Mouse (Mus musculus) thymus, postnatal 25 days (tissue): ENCODE measurements at regions not wholly inside any gene's neighbourhood (a gene's known extent, or its start where the extent isn't known, plus 50 kb on each side); places are given as distances from the start of the nearest gene placed in this dataset.
A peak's percentile ranks its signal among the peaks of the same experiment; 100 is the strongest.
"Not testable (repeated sequence)": the region's sequence is repeated elsewhere in the genome, so short reads cannot be mapped to it uniquely, and the experiment has no call there.

Experiments
- DNase-seq: peaks from one replicate; pipeline ENCODE4 v3.0.0; 2022

DNA sequence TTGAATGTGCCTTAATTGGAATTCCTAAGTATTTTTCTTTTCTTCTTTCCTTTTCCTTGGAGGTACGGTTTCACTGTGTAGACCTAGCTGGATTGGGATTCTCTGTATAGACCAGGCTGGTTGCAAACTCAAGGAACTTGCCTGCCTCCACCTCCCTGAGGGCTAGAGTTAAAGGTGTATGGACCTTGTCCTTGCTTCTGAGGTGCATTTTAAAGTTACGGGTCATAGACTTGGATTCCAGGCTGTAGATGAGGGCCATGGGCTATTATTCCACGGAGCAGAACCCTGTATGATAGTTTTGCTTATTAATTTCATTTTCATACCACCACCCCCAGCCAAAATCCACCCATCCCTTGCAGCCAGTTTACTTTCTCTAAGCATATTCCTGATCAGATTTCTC lies 50.7 kb upstream of the Wdr26 start:
- DNase-seq: no peak

DNA sequence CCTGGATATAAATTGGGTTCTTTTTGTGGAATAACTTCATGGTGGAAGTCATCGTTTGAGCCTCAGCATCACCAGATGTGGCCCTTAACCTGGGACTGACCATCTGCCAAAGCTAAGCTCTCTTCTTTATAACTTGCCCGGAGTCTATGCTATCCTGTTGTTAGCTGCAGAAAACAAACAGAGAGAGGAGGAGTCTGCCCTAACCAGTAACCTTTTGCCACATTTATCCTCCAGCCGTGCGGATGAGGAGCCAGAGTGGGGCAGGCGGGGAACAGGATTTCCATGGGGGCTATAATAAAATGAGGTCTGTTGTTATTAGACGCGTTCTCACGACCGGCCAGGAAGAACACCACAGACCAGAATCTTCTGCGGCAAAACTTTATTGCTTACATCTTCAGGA lies 51.4 kb upstream of the Wdr26 start:
- no peak for DNase-seq

- not testable (repeated sequence) for DNase-seq
Observed at GRCm38 (mm10) chr1:181270469-181270868, 58.7 kb upstream of the Wdr26 start.

GRCm38 (mm10) chr1:181271164-181271563 lies 59.4 kb upstream of the Wdr26 start:
- no peak for DNase-seq

DNA sequence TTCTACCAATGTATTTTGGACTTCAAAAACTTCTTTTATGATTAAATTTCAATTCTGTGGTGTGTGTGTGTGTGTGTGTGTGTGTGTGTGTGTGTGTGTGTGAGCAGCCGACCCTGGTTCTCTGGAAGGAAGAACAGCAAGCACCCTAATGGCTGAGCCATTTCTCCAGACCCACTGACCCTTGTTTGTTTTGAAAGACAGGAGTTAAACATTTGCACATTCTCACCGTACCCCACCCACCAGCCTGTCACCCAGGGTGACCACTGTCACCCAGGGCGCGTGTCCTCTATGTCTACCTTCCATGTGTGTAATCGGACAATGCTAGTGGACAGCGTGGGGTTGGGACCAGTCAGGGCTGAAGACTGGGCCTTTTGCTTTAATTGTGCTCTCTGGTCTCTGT lies 60.0 kb upstream of the Wdr26 start:
- no peak for DNase-seq

DNA sequence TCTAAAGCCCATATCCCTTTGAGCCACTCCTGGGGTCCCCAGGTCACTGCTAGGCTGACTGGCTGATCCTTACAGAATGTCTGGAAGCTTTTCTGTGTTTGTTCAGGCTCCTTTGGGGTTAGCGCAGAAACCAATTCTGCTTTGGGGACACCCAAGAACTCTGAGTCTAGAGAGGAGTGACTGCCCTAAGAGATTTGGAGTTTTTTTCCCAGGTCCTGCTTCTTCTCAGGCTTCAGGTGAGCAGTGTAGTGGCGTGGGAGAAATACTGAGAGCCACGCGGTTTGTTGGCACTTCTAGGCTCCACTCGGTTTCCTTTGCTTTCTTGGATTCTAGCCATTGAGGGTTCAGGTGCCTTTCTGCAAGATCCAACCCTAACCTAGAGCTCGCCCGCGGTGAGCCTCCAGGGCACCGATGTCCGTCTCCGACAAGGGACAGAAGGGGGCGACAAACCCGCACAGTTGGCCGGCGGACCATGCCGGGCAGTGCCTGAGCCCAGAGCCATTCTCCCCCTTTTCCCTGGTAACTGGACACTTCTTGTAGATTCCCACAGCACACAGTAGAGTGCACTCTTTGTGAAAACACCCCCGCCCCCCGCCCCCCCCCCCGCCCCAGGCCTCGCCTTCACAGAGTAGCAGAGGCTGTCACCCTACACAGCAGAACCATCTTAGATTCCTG lies 61.0 kb upstream of the Wdr26 start:
- DNase-seq: peak; percentile 82

DNA sequence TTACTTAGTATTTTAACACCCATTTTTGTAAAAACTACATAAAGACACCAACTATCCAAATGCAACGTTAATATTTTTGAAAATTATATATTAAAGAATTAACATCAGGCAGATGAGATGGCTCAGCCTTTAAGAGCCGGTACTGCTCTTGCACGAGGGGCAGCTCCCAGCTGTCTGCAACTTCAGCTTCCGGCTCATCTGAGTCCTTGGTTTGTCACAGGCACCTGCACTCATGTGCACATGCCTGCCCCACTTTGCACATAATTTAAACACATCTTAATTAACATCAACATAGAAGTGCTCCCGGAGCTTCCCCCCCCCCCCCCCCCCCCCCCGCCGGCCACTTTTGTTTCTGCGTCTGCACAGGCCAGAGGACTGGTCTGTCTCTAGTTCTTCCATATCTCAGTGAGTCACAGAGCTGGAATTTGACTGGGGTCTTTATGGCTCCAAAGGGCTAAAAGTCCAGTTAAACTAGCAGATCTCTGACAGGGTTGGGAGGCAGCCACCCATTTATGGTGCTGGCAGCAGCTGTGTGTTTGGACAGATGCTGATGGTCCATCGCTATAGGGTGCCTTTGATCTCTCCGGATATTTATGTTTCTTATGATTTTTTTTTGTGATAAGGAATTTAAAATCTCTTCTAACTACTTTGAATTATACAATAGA lies 61.9 kb upstream of the Wdr26 start:
- peak; percentile 28 for DNase-seq

- DNase-seq: no peak
Observed at GRCm38 (mm10) chr1:181280826-181281225, 69.0 kb upstream of the Wdr26 start.

DNA sequence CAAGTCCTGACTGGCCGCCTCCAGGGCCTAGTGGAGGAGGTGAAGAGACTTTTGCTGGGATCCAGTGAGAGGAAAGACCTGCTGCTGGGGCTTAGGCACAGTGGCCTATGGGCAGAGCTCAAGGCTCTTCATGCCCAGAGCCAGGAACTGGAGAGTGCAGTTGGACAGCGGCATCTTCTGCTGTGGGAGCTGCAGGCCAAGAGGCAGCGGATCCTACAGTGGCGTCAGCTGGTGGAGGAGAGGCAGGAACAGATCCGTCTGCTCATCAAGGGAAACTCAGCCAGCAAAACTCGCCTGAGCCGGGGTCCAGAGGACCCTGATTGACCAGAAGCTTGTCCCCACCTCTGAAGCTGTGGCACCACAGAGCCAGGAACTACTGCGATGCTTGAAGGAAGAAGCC lies 69.4 kb upstream of the Cnih3 start:
- not testable (repeated sequence) for DNase-seq

DNA sequence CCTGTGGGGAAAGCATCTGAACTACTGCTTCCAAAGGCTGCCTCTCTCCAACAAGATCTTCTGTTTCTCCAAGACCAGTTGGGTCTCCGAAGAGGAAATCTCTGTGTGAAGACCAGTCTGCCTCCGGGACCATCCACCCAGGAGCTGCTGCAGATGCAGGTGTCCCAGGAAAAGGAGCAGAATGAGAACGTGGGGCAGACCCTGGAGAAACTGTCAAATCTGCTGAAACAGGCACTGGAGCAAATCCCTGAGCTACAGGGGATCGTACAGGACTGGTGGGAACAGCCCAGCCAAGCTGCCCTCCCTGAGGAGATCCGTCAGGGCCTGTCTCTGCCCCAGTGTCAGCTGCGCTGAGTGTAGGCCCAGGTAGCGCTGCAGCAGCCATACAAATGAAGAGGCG lies 68.9 kb upstream of the Cnih3 start:
- DNase-seq: not testable (repeated sequence)

DNA sequence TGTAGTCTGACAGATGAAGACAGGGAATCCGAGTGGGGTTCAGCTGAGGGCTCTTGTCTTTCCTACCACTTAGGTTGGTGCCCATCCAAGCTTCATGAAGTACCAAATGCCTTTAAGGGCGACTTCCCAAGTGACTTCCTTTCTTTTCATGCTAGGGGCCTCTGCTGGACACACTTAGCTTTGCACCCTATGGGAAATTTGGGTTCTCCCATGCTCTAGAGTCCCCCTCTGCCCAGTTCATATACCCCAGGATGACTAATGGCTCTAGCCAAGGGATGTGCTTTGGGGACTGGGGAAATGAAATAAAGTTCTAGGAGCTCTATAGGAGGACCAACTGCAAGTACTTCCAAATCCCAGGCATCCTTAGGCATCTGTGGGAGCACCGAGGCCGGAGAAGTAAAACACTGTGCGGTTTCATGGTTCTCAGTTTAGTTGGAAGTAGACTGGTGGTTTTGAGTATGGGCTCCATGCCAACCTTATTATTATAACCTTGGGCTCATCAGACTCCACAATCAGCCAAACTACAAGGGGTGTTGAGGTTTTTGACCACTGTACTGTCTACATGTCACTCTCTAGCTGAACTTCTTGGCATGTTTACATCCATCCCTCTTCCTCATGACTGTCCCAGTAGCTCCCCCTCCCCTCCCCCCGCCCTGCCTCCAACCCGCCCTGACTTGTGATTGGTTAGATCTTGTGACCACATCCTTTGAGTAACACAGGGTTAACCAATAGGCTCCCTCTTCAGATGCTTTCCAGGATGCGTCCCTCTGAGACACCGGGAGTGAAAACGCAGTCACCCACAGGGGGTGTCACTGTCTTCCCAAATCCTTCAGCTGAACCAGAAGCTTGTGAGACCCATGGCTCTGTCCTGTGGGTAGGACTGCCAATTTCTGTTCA lies 67.9 kb upstream of the Cnih3 start:
- DNase-seq: peak; percentile 19

DNA sequence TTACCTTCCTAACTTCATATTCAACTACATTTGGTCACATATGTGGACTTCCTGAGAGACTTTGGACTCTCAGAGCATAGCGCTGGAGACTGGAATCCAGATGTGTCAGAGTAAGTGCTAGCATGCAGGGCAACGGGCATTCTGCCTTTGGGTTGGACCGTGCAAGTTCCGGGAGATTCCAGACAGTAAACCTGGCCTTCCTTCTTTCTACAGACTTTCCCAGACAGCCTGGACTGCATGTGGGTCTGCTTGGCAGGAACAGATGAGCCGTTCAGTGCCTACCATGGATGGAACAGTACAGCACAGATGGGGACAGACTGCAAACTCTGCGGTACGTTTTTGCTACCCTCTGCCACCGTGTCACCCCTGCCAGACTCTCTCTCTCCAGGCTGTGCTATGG lies 66.8 kb upstream of the Cnih3 start:
- DNase-seq: no peak

DNA sequence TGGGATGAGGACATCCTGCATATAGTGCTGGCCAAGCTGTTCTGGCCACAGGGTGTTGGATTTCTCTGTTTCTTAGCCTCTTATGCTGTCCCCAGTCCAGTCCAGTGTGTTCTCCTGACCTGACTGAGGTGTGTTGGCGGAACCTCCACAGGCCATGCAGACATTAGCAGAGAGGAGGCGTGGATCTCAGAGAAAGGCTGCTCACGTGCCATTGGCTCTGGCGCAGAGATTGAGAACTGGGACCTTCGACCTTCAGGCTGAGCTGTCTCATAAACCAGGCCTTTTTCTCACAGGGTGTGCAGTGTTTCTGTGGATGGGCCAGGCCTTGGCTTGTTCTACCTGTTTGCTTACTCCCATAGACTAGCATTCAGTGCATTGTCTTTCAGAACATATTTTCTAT lies 66.3 kb upstream of the Cnih3 start:
- DNase-seq: no peak

GRCm38 (mm10) chr1:181287166-181287565 lies 65.3 kb upstream of the Cnih3 start:
- no peak for DNase-seq

DNA sequence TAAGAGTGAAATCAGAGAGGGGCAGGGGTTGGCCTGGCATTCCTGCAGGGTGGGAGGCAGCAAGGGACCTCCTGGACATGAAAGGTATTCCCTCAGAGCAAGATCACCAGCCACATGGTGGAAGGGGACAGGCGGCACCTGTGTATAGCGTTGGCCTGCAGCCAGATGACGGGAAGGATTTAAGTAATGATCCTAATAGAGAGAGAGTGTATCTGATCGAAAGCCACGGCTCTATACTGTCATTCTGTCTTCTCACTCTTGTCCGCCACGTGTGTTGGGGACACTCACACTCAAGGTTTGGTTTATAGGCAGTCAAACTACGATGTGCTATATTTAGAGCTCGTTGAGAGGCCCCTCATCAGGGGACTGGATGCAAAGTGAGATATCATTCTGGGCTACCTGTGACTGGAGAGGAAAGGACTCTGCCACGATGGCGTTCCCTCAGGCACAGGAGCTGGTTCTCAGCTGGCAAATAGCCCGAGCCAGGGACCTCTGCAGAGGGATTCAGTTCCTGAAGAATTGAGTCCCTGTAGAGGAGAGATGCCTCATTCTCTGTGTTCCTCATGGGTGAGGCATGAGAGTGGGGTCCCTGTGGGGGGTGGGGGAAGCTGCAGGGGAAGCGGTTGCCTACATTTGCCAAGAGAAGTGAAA lies 62.9 kb upstream of the Cnih3 start:
- no peak for DNase-seq

DNA sequence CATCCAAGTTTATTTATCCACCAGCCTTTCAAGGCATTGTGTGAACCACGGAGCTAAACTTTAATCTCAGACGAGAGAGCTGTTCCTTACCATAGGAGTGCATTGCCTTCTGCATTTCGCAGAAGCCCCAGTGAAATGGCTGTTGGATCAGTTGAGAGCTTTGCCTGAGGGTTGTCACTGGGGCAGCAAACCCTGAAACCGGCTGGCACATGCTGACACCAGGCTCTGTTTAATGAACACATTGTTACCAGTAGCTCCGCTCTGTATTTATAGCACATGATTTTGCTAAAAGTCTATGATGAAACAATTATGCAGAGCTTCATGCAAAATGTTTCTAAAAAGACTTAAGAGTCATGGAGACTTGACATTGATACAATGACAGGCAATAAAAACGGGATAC lies 61.2 kb upstream of the Cnih3 start:
- DNase-seq: no peak

GRCm38 (mm10) chr1:181291966-181292365 lies 60.5 kb upstream of the Cnih3 start:
- no peak for DNase-seq

DNA sequence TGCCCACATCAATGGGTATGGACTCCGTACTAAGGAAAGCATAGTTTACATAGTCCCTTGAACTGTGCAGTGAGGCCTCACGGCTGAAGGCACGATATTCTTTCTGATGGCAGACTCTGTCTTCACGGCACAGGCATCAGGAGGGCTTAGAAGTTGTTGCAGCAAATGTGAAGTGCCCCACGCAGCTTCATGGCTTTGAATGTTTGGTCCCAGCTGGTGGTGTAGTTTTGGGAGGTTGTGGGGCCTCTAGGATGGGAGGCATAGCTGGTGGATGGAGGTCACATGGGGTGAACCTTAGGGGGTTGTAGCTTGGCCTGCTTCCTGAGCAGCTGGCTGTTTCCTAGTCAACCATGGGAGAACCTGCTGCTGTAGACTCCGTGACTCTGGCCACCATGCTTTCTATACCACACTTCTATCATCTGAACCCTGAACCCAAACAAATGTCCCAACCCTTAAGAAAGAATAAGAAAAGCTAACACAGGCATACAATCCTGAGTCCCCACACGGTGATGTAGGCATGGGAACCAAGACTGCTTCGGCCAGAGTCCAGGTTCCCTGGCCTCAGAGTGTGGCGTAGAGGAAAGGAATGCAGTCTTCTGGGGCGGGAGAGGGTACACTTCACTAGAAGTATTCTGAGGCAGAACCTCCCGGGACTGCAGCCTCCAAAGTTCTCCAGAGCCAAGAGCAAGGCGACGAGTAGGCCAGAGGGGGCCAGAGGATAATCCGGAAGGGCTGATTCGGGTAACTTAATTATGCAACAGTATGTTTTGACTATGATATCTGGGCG lies 59.2 kb upstream of the Cnih3 start:
- DNase-seq: no peak

GRCm38 (mm10) chr1:181295651-181296050 lies 56.8 kb upstream of the Cnih3 start:
- DNase-seq: no peak

- DNase-seq: no peak
Observed at GRCm38 (mm10) chr1:181298063-181298462, 54.4 kb upstream of the Cnih3 start.

GRCm38 (mm10) chr1:181299075-181299665 lies 53.3 kb upstream of the Cnih3 start:
- no peak for DNase-seq

GRCm38 (mm10) chr1:181299826-181300225 lies 52.6 kb upstream of the Cnih3 start:
- DNase-seq: no peak
